Mouse (Mus musculus) MEL (cell line): ENCODE measurements around the gene Bmpr1a. TPM values are rescaled to one million over a fixed set of nuclear protein-coding genes. Genes with fewer than 3 reads are reported as not detected.

Source experiments
- DNase-seq: peaks from one replicate; pipeline ENCODE4 v3.0.0; 2011; ENCODE audit warnings: low read depth, low spot score
- H3K27ac ChIP-seq: 2 replicates; pipeline ENCODE4 v1.5.1; 2012; ENCODE audit warnings: low read depth, mild to moderate bottlenecking, control low read depth, low read length, moderate library complexity; ENCODE audit not compliant: control insufficient read depth
- H3K27me3 ChIP-seq, 2 experiments: fragments of 150-350 bp in 1 of 2; sonication (generic) in 1 of 2; 2 replicates each; pipeline ENCODE4 v1.6.1; 2012; ENCODE audit warnings: low read length in 2 of 2, mild to moderate bottlenecking in 2 of 2, improper control_type of control experiment in 1 of 2, moderate library complexity in 1 of 2; ENCODE audit not compliant: insufficient read depth in 2 of 2, control insufficient read depth in 1 of 2
- H3K36me3 ChIP-seq, 2 experiments: 2 replicates each; pipeline ENCODE4 v1.6.1; 2012 to 2014; ENCODE audit warnings: low read length in 2 of 2, improper control_type of control experiment in 1 of 2, inconsistent platforms in 1 of 2, mild to moderate bottlenecking in 1 of 2; ENCODE audit not compliant: insufficient read depth in 2 of 2, control insufficient read depth in 1 of 2
- H3K4me1 ChIP-seq, 2 experiments: fragments of 150-350 bp in 1 of 2; sonication (generic) in 1 of 2; 2 replicates each; pipeline ENCODE4 v1.6.1; 2012; ENCODE audit warnings: low read length in 2 of 2, improper control_type of control experiment in 1 of 2, mild to moderate bottlenecking in 1 of 2; ENCODE audit not compliant: insufficient read depth in 2 of 2, control insufficient read depth in 1 of 2
- H3K4me3 ChIP-seq, 2 experiments: fragments of 150-350 bp in 1 of 2; sonication (generic) in 1 of 2; 2 replicates each; pipeline ENCODE4 v1.5.1; 2012; ENCODE audit warnings: low read depth in 2 of 2, low read length in 2 of 2, mild to moderate bottlenecking in 2 of 2, moderate library complexity in 2 of 2, control low read depth in 1 of 2, improper control_type of control experiment in 1 of 2; ENCODE audit not compliant: control insufficient read depth in 1 of 2, insufficient read depth in 1 of 2
- H3K79me2 ChIP-seq: 2 replicates; pipeline ENCODE4 v1.6.1; 2012; ENCODE audit warnings: mild to moderate bottlenecking, low read length, moderate library complexity; ENCODE audit not compliant: control insufficient read depth, poor library complexity, insufficient read depth
- H3K9ac ChIP-seq: 2 replicates; pipeline ENCODE4 v1.6.1; 2012; ENCODE audit warnings: low read depth, mild to moderate bottlenecking, control low read depth, low read length, moderate library complexity; ENCODE audit not compliant: control insufficient read depth, poor library complexity, severe bottlenecking
- H3K9me3 ChIP-seq: fragments of 150-350 bp; sonication (generic); replicated peaks from 2 replicates; pipeline ENCODE4 v1.6.1; 2012; ENCODE audit warnings: mild to moderate bottlenecking, low read length, improper control_type of control experiment, moderate library complexity; ENCODE audit not compliant: insufficient read depth
- BHLHE40 ChIP-seq: IDR thresholded peaks from 2 replicates; pipeline ENCODE4 v1.6.1; 2012; ENCODE audit warnings: low read depth, mild to moderate bottlenecking, inconsistent platforms, low read length, improper control_type of control experiment, borderline replicate concordance
- ELF1 ChIP-seq: IDR thresholded peaks from 2 replicates; pipeline ENCODE4 v1.6.1; 2014; ENCODE audit warnings: low read depth, mild to moderate bottlenecking, inconsistent platforms, low read length, improper control_type of control experiment, moderate library complexity
- EP300 ChIP-seq, 2 experiments: IDR thresholded peaks; 2 replicates each; pipeline ENCODE4 v1.6.1; 2011; ENCODE audit warnings: improper control_type of control experiment in 2 of 2, low read length in 2 of 2, low read depth in 1 of 2, mild to moderate bottlenecking in 1 of 2
- GATA1 ChIP-seq: IDR thresholded peaks from 2 replicates; pipeline ENCODE4 v1.6.1; 2011; ENCODE audit warnings: low read depth, low read length, improper control_type of control experiment
- HCFC1 ChIP-seq: IDR thresholded peaks from 2 replicates; pipeline ENCODE4 v1.6.1; 2012; ENCODE audit warnings: low read depth, mild to moderate bottlenecking, inconsistent platforms, low read length, improper control_type of control experiment, moderate library complexity
- JUND ChIP-seq: IDR thresholded peaks from 2 replicates; pipeline ENCODE4 v1.6.1; 2011; ENCODE audit warnings: low read depth, mild to moderate bottlenecking, improper control_type of control experiment, low read length
- KAT2A ChIP-seq: conservative IDR thresholded peaks from 2 replicates; pipeline ENCODE4 v1.6.1; 2012; ENCODE audit warnings: low read depth, low read length, improper control_type of control experiment, inconsistent platforms
- MAZ ChIP-seq: IDR thresholded peaks from 2 replicates; pipeline ENCODE4 v1.6.1; 2012; ENCODE audit warnings: low read depth, mild to moderate bottlenecking, inconsistent platforms, low read length, improper control_type of control experiment
- MXI1 ChIP-seq: IDR thresholded peaks from 2 replicates; pipeline ENCODE4 v1.6.1; 2011; ENCODE audit warnings: mild to moderate bottlenecking, low read depth, low read length, improper control_type of control experiment
- NELFE ChIP-seq: IDR thresholded peaks from 2 replicates; pipeline ENCODE4 v1.6.1; 2011; ENCODE audit warnings: low read depth, low read length, improper control_type of control experiment
- RAD21 ChIP-seq: IDR thresholded peaks from 2 replicates; pipeline ENCODE4 v1.6.1; 2011; ENCODE audit warnings: mild to moderate bottlenecking, low read depth, low read length, improper control_type of control experiment
- RCOR1 ChIP-seq: IDR thresholded peaks from 2 replicates; pipeline ENCODE4 v1.6.1; 2012; ENCODE audit warnings: low read depth, mild to moderate bottlenecking, inconsistent platforms, low read length, improper control_type of control experiment
- TCF12 ChIP-seq: IDR thresholded peaks from 2 replicates; pipeline ENCODE4 v1.6.1; 2014; ENCODE audit warnings: low read depth, mild to moderate bottlenecking, inconsistent platforms, low read length, improper control_type of control experiment, moderate library complexity
- USF1 ChIP-seq: IDR thresholded peaks from 2 replicates; pipeline ENCODE4 v1.6.1; 2014; ENCODE audit warnings: low read depth, mild to moderate bottlenecking, inconsistent platforms, low read length, improper control_type of control experiment, moderate library complexity
- ZC3H11A ChIP-seq: IDR thresholded peaks from 2 replicates; pipeline ENCODE4 v1.6.1; 2012; ENCODE audit warnings: low read depth, mild to moderate bottlenecking, inconsistent platforms, low read length, improper control_type of control experiment
- ZKSCAN1 ChIP-seq: IDR thresholded peaks from 2 replicates; pipeline ENCODE4 v1.6.1; 2012; ENCODE audit warnings: low read depth, mild to moderate bottlenecking, inconsistent platforms, low read length, improper control_type of control experiment, moderate library complexity
- ZMIZ1 ChIP-seq: IDR thresholded peaks from 2 replicates; pipeline ENCODE4 v1.6.1; 2012; ENCODE audit warnings: low read depth, mild to moderate bottlenecking, inconsistent platforms, low read length, improper control_type of control experiment, moderate library complexity
- ZNF384 ChIP-seq: IDR thresholded peaks from 2 replicates; pipeline ENCODE4 v1.6.1; 2012; ENCODE audit warnings: low read depth, mild to moderate bottlenecking, inconsistent platforms, low read length, improper control_type of control experiment
- polyA plus RNA-seq, 2 experiments: library from polyadenylated mRNA; stranded (reverse) in 1 of 2; unstranded in 1 of 2; fragments of >175 nt in 1 of 2; fragments of >200 nt in 1 of 2; gene quantifications; 2 replicates each; pipeline versions ENCODE4 v1.2.1 to v1.2.4; 2012; ENCODE audit warnings: low replicate concordance in 2 of 2, low read depth in 1 of 2; ENCODE audit not compliant: insufficient read length in 2 of 2, insufficient read depth in 1 of 2, missing spikeins in 1 of 2
- total RNA-seq: library from RNA; depleted of rRNA; stranded (reverse); fragments of 300-350 nt; gene quantifications from 2 replicates; pipeline ENCODE4 v1.2.3, GENCODE M21; 2012

Gene Bmpr1a
- total and polyA plus RNA-seq, 3 experiments, result 3.1 TPM; not detected in 1

GRCm38 (mm10) chr14:34497346-34497745 lies 5.8 kb downstream of the Bmpr1a start:
- Histone ChIP-seq H3K27me3 (no peaks in the 10 kb centered on the region), H3K4me3 (no peak overlapping the region), H3K9me3 (no peaks in the 10 kb centered on the region), H3K79me2 (peaks cover 2% of the 10 kb centered on the region), H3K27ac (no peak overlapping the region), H3K4me1 (no peaks in the 10 kb centered on the region; a peak in 1 of 4 replicates), H3K9ac (no peak overlapping the region), H3K36me3 (no peaks in the 10 kb centered on the region; a peak in 1 of 4 replicates)
- DNase-seq, result no peak
- TF ChIP-seq RCOR1, result no peak
- TF ChIP-seq USF1, result no peak
- no peak for TF ChIP-seq ELF1
- TF ChIP-seq HCFC1, result no peak
- no peak for TF ChIP-seq EP300 (IDR thresholded peaks at IDR 0.05; ENCODE audit: low read depth in 1 of 2, low read length in 2 of 2)
- TF ChIP-seq MAZ, result no peak
- no peak for TF ChIP-seq BHLHE40
- TF ChIP-seq ZC3H11A, result no peak
- TF ChIP-seq ZNF384, result no peak
- TF ChIP-seq TCF12, result no peak
- no peak for TF ChIP-seq NELFE
- TF ChIP-seq GATA1, result no peak
- no peak for TF ChIP-seq MXI1
- TF ChIP-seq ZKSCAN1, result no peak
- no peak for TF ChIP-seq JUND
- no peak for TF ChIP-seq RAD21
- no peak for TF ChIP-seq ZMIZ1
- TF ChIP-seq KAT2A, result no peak
- TF ChIP-seq, all 39 proteins: peak for 0

GRCm38 (mm10) chr14:34493682-34494081 lies 9.5 kb downstream of the Bmpr1a start:
- no peak for DNase-seq
- TF ChIP-seq EP300 (IDR thresholded peaks at IDR 0.05; ENCODE audit: low read depth in 1 of 2, low read length in 2 of 2) (no peak), BHLHE40 (no peak), RAD21 (no peak)
- H3K4me3 ChIP-seq, result no peak overlapping the region
- H3K79me2 ChIP-seq, result no peaks in the 10 kb centered on the region; the same call in 1 of the 2 replicates
- no peaks in the 10 kb centered on the region; a peak in 1 of 4 replicates for H3K4me1 ChIP-seq
- H3K27ac ChIP-seq, result no peak overlapping the region
- no peaks in the 10 kb centered on the region for H3K36me3 ChIP-seq
- H3K9ac ChIP-seq, result no peak overlapping the region
- H3K27me3 ChIP-seq, result no peaks in the 10 kb centered on the region; a peak in 1 of 4 replicates
- no peaks in the 10 kb centered on the region for H3K9me3 ChIP-seq
